Comparison of ENCODE assay signal across 15 mouse cellular contexts in genomic region chr6:32795653-32796500, GRCm38 (mm10).
DNase-seq lines count a peak whose midpoint lies in the region; ATAC-seq and TF ChIP-seq lines count a peak whose summit lies in the region.
"Had no signal": no experiment of that assay in that cellular context is flagged by ENCODE, and none has a peak within 500 bp of the region (broad histone marks: within the 10 kb centered on the region; RNA-seq: fewer than 3 reads in every experiment).

No protein-coding gene starts in this region.

- peaks cover 0 to 6% of the 10 kb centered on the region in 2 experiments; a peak in 2 of 4 replicates for H3K4me1 ChIP-seq in heart, embryonic 14.5 days (ENCODE audit: control insufficient read depth in 2 of 2, insufficient read depth in 2 of 2, low read length in 2 of 2)
- peaks cover 10% of the 10 kb centered on the region; the same call in 1 of the 2 replicates for H3K4me1 ChIP-seq in forebrain, embryonic 12.5 days

- H3K27ac ChIP-seq in heart, embryonic 14.5 days (replicated peaks in 1 of 2; ENCODE audit: control insufficient read depth in 1 of 2, insufficient read depth in 1 of 2, low read depth in 2 of 2, low read length in 2 of 2) = no peak overlapping the region
- peak overlapping the region; percentile 64 for H3K27ac ChIP-seq in forebrain, embryonic 12.5 days
- H3K27ac ChIP-seq in gastrocnemius, adult 2 months = no peak overlapping the region

- no peaks in the 10 kb centered on the region for H3K9me3 ChIP-seq in heart, embryonic 14.5 days (ENCODE audit: control insufficient read depth, low read length)
- H3K9me3 ChIP-seq in forebrain, embryonic 12.5 days = no peaks in the 10 kb centered on the region

- no peaks in the 10 kb centered on the region for H3K27me3 ChIP-seq in heart, embryonic 14.5 days (ENCODE audit: control insufficient read depth, insufficient read depth, low read length)
- H3K27me3 ChIP-seq in forebrain, embryonic 12.5 days = no peaks in the 10 kb centered on the region

- no peak for DNase-seq in heart, postnatal 4 days
- DNase-seq in retina, postnatal 1 day = peak; percentile 6
- DNase-seq in retina, embryonic 14.5 days (ENCODE audit: low spot score) = no peak
- DNase-seq in gastrocnemius, adult 2 months = no peak
- DNase-seq in T-cell, adult 2 months (ENCODE audit: low spot score) = no peak
- no peak for DNase-seq in adrenal gland, postnatal 10 days
- DNase-seq: cerebellum, adult 2 months; embryo, embryonic 11 days; heart, adult 11 months; kidney, postnatal 36 days; liver had no signal

- WGBS in heart, embryonic 14.5 days = 42% methylated on average over 8 of the region's 8 CpGs
- WGBS in forebrain, embryonic 12.5 days = 54% methylated on average over 8 of the region's 8 CpGs

- H3K4me3 ChIP-seq in heart, embryonic 14.5 days (ENCODE audit: control insufficient read depth in 1 of 2, insufficient read depth in 1 of 2, low read depth in 1 of 2, low read length in 2 of 2) = no peak overlapping the region
- H3K4me3 ChIP-seq in forebrain, embryonic 12.5 days (replicated peaks) = no peak overlapping the region
- H3K4me3 ChIP-seq in gastrocnemius, adult 2 months = no peak overlapping the region

- H3K4me2 ChIP-seq in heart, embryonic 14.5 days (ENCODE audit: low read length) = no peak overlapping the region
- no peak overlapping the region for H3K4me2 ChIP-seq in forebrain, embryonic 12.5 days
- H3K4me2 ChIP-seq: lung, embryonic 14.5 days had no signal

- no peak for TF ChIP-seq CTCF in gastrocnemius, adult 2 months (IDR thresholded peaks at IDR 0.05)

- peaks cover 36% of the 10 kb centered on the region for H3K36me3 ChIP-seq in heart, embryonic 14.5 days (ENCODE audit: control insufficient read depth, insufficient read depth, low read length)
- H3K36me3 ChIP-seq in forebrain, embryonic 12.5 days (replicated peaks) = peaks cover 7% of the 10 kb centered on the region; the same call in 1 of the 2 replicates

- intact Hi-C loops in gastrocnemius, adult 2 months (cut with DNase I) = no loop called here

- ATAC-seq in heart, embryonic 14.5 days (ENCODE audit: insufficient number of reproducible peaks, insufficient read depth, low FRiP score, low read depth) = no peak
- ATAC-seq in forebrain, embryonic 12.5 days (ENCODE audit: low FRiP score) = peak; percentile 89; the same call in 1 of the 2 replicates
- ATAC-seq: intestine, embryonic 16.5 days had no signal

- H3K9ac ChIP-seq in heart, embryonic 14.5 days (ENCODE audit: low read length) = peak overlapping the region; percentile 4; the same call in 1 of the 2 replicates
- H3K9ac ChIP-seq in forebrain, embryonic 12.5 days = no peak overlapping the region
- H3K9ac ChIP-seq: lung, embryonic 14.5 days had no signal
